Mouse (Mus musculus): ENCODE data around the gene Mpg. TPM values are rescaled to one million over a fixed set of nuclear protein-coding genes. Genes with fewer than 3 reads are reported as not detected.

Mpg gene
- polyA plus RNA-seq, 1 experiment from 2014 or later, result 29.7 TPM

- H3K27me3 ChIP-seq (replicated peaks; ENCODE audit: control insufficient read depth, insufficient read depth, low read length), result no peaks in the 10 kb centered on the region
- no peak for ATAC-seq (ENCODE audit: low read depth)
- H3K4me2 ChIP-seq (ENCODE audit: low read depth, low read length), result no peak overlapping the region
- H3K4me1 ChIP-seq (ENCODE audit: control insufficient read depth, insufficient read depth, low read length), result no peaks in the 10 kb centered on the region
- WGBS, result 95% methylated on average over 1 of the region's 1 CpGs
- no peak overlapping the region for H3K4me3 ChIP-seq (ENCODE audit: low read depth, low read length)
- H3K9ac ChIP-seq (ENCODE audit: low read depth, low read length), result no peak overlapping the region
- peaks cover 42% of the 10 kb centered on the region for H3K36me3 ChIP-seq (ENCODE audit: control insufficient read depth, insufficient read depth, low read length)
- no peaks in the 10 kb centered on the region for H3K9me3 ChIP-seq (ENCODE audit: control insufficient read depth, low read length)
- no peak for DNase-seq (ENCODE audit: low spot score)
- H3K27ac ChIP-seq (replicated peaks; ENCODE audit: low read depth, low read length), result no peak overlapping the region
Measured at GRCm38 (mm10) chr11:32253121-32253520, 26.8 kb downstream of the Mpg start.

GRCm38 (mm10) chr11:32256146-32256545, 29.8 kb downstream of the Mpg start:
- ATAC-seq (ENCODE audit: low read depth) (no peak), DNase-seq (ENCODE audit: low spot score) (no peak)
- H3K27me3 ChIP-seq (replicated peaks; ENCODE audit: control insufficient read depth, insufficient read depth, low read length), result no peaks in the 10 kb centered on the region
- H3K9me3 ChIP-seq (ENCODE audit: control insufficient read depth, low read length), result no peaks in the 10 kb centered on the region
- peaks cover 45% of the 10 kb centered on the region for H3K36me3 ChIP-seq (ENCODE audit: control insufficient read depth, insufficient read depth, low read length)
- H3K4me1 ChIP-seq (ENCODE audit: control insufficient read depth, insufficient read depth, low read length), result no peaks in the 10 kb centered on the region
- 100% methylated on average over 1 of the region's 1 CpGs for WGBS
- H3K4me2 ChIP-seq (ENCODE audit: low read depth, low read length), result no peak overlapping the region
- H3K4me3 ChIP-seq (ENCODE audit: low read depth, low read length), result no peak overlapping the region
- no peak overlapping the region for H3K9ac ChIP-seq (ENCODE audit: low read depth, low read length)
- no peak overlapping the region for H3K27ac ChIP-seq (replicated peaks; ENCODE audit: low read depth, low read length)

GRCm38 (mm10) chr11:32256566-32256965, 30.3 kb downstream of the Mpg start:
- Histone ChIP-seq H3K4me3 (ENCODE audit: low read depth, low read length) (no peak overlapping the region), H3K27ac (replicated peaks; ENCODE audit: low read depth, low read length) (no peak overlapping the region), H3K27me3 (replicated peaks; ENCODE audit: control insufficient read depth, insufficient read depth, low read length) (no peaks in the 10 kb centered on the region), H3K9ac (ENCODE audit: low read depth, low read length) (no peak overlapping the region), H3K4me2 (ENCODE audit: low read depth, low read length) (no peak overlapping the region), H3K9me3 (ENCODE audit: control insufficient read depth, low read length) (no peaks in the 10 kb centered on the region), H3K4me1 (ENCODE audit: control insufficient read depth, insufficient read depth, low read length) (no peaks in the 10 kb centered on the region), H3K36me3 (ENCODE audit: control insufficient read depth, insufficient read depth, low read length) (peaks cover 43% of the 10 kb centered on the region)
- no peak for DNase-seq (ENCODE audit: low spot score)
- 86% methylated on average over 3 of the region's 3 CpGs for WGBS
- no peak for ATAC-seq (ENCODE audit: low read depth)

GRCm38 (mm10) chr11:32262674-32263415, 36.5 kb downstream of the Mpg start:
- no peak overlapping the region for H3K4me2 ChIP-seq (ENCODE audit: low read depth, low read length)
- peaks cover 28% of the 10 kb centered on the region for H3K36me3 ChIP-seq (ENCODE audit: control insufficient read depth, insufficient read depth, low read length)
- H3K9me3 ChIP-seq (ENCODE audit: control insufficient read depth, low read length), result no peaks in the 10 kb centered on the region
- no peak overlapping the region for H3K27ac ChIP-seq (replicated peaks; ENCODE audit: low read depth, low read length)
- no peaks in the 10 kb centered on the region for H3K27me3 ChIP-seq (replicated peaks; ENCODE audit: control insufficient read depth, insufficient read depth, low read length)
- peaks cover 5% of the 10 kb centered on the region; the same call in 1 of the 2 replicates for H3K4me1 ChIP-seq (ENCODE audit: control insufficient read depth, insufficient read depth, low read length)
- DNase-seq (ENCODE audit: low spot score) (peak; percentile 29), ATAC-seq (ENCODE audit: low read depth) (no peak)
- 61% methylated on average over 10 of the region's 10 CpGs for WGBS
- H3K9ac ChIP-seq (ENCODE audit: low read depth, low read length), result no peak overlapping the region
- no peak overlapping the region for H3K4me3 ChIP-seq (ENCODE audit: low read depth, low read length)

GRCm38 (mm10) chr11:32265117-32265738, 38.9 kb downstream of the Mpg start:
- H3K4me1 ChIP-seq (ENCODE audit: control insufficient read depth, insufficient read depth, low read length), result peaks cover 5% of the 10 kb centered on the region
- DNase-seq (ENCODE audit: low spot score) (no peak), ATAC-seq (ENCODE audit: low read depth) (no peak)
- WGBS, result 88% methylated on average over 3 of the region's 3 CpGs
- no peaks in the 10 kb centered on the region for H3K27me3 ChIP-seq (replicated peaks; ENCODE audit: control insufficient read depth, insufficient read depth, low read length)
- no peak overlapping the region for H3K4me2 ChIP-seq (ENCODE audit: low read depth, low read length)
- H3K36me3 ChIP-seq (ENCODE audit: control insufficient read depth, insufficient read depth, low read length), result peaks cover 18% of the 10 kb centered on the region
- no peak overlapping the region for H3K9ac ChIP-seq (ENCODE audit: low read depth, low read length)
- H3K4me3 ChIP-seq (ENCODE audit: low read depth, low read length), result no peak overlapping the region
- H3K27ac ChIP-seq (replicated peaks; ENCODE audit: low read depth, low read length), result no peak overlapping the region
- no peaks in the 10 kb centered on the region for H3K9me3 ChIP-seq (ENCODE audit: control insufficient read depth, low read length)

GRCm38 (mm10) chr11:32266194-32266593, 39.9 kb downstream of the Mpg start:
- H3K9ac ChIP-seq (ENCODE audit: low read depth, low read length), result no peak overlapping the region
- no peaks in the 10 kb centered on the region for H3K27me3 ChIP-seq (replicated peaks; ENCODE audit: control insufficient read depth, insufficient read depth, low read length)
- H3K36me3 ChIP-seq (ENCODE audit: control insufficient read depth, insufficient read depth, low read length), result 0 out of 2 replicates have a peak, but pooled peaks cover 9% of the 10 kb centered on the region
- no peak overlapping the region for H3K4me3 ChIP-seq (ENCODE audit: low read depth, low read length)
- H3K4me1 ChIP-seq (ENCODE audit: control insufficient read depth, insufficient read depth, low read length), result peaks cover 5% of the 10 kb centered on the region
- H3K27ac ChIP-seq (replicated peaks; ENCODE audit: low read depth, low read length), result no peak overlapping the region
- no peak for DNase-seq (ENCODE audit: low spot score)
- no peak for ATAC-seq (ENCODE audit: low read depth)
- no peak overlapping the region for H3K4me2 ChIP-seq (ENCODE audit: low read depth, low read length)
- WGBS, result 92% methylated on average over 6 of the region's 6 CpGs
- H3K9me3 ChIP-seq (ENCODE audit: control insufficient read depth, low read length), result no peaks in the 10 kb centered on the region

GRCm38 (mm10) chr11:32266776-32267175, 40.5 kb downstream of the Mpg start:
- H3K9ac ChIP-seq (ENCODE audit: low read depth, low read length), result peak overlapping the region; percentile 90
- no peaks in the 10 kb centered on the region for H3K27me3 ChIP-seq (replicated peaks; ENCODE audit: control insufficient read depth, insufficient read depth, low read length)
- no peak for DNase-seq (ENCODE audit: low spot score)
- peaks cover 5% of the 10 kb centered on the region for H3K4me1 ChIP-seq (ENCODE audit: control insufficient read depth, insufficient read depth, low read length)
- H3K27ac ChIP-seq (replicated peaks; ENCODE audit: low read depth, low read length), result peak overlapping the region; percentile 93
- peak overlapping the region; percentile 79 for H3K4me3 ChIP-seq (ENCODE audit: low read depth, low read length)
- H3K36me3 ChIP-seq (ENCODE audit: control insufficient read depth, insufficient read depth, low read length), result 0 out of 2 replicates have a peak, but pooled peaks cover 5% of the 10 kb centered on the region
- H3K9me3 ChIP-seq (ENCODE audit: control insufficient read depth, low read length), result no peaks in the 10 kb centered on the region
- H3K4me2 ChIP-seq (ENCODE audit: low read depth, low read length), result peak overlapping the region; percentile 62
- 23% methylated on average over 6 of the region's 6 CpGs for WGBS
- no peak for ATAC-seq (ENCODE audit: low read depth)

- H3K4me1 ChIP-seq (ENCODE audit: control insufficient read depth, insufficient read depth, low read length), result peaks cover 5% of the 10 kb centered on the region
- H3K9ac ChIP-seq (ENCODE audit: low read depth, low read length), result peak within 1 kb of the TSS; percentile 90
- peak; percentile 100 for ATAC-seq (ENCODE audit: low read depth)
- H3K4me2 ChIP-seq (ENCODE audit: low read depth, low read length), result peak within 1 kb of the TSS; percentile 62
- WGBS, result under 1% methylated on average over 45 of the region's 54 CpGs
- peak; percentile 97 for DNase-seq (ENCODE audit: low spot score)
- H3K36me3 ChIP-seq (ENCODE audit: control insufficient read depth, insufficient read depth, low read length), result no peaks in the 10 kb centered on the region
- peak within 1 kb of the TSS; percentile 79 for H3K4me3 ChIP-seq (ENCODE audit: low read depth, low read length)
- H3K9me3 ChIP-seq (ENCODE audit: control insufficient read depth, low read length), result no peaks in the 10 kb centered on the region
- peak within 1 kb of the TSS; percentile 93 for H3K27ac ChIP-seq (replicated peaks; ENCODE audit: low read depth, low read length)
- H3K27me3 ChIP-seq (replicated peaks; ENCODE audit: control insufficient read depth, insufficient read depth, low read length), result no peaks in the 10 kb centered on the region
Measured at GRCm38 (mm10) chr11:32267188-32267884, 41.0 kb downstream of the Mpg start, which contains the start of gene Nprl3. Gene Nprl3, minus strand, starts transcription at chr11:32267707.
